Mouse (Mus musculus) limb, embryonic 14.5 days (tissue): ENCODE measurements around the gene Zfp639. TPM values are rescaled to one million over a fixed set of nuclear protein-coding genes. Genes with fewer than 3 reads are reported as not detected.

Experiments used
- ATAC-seq: fragments of 200-750 bp; cut with Nextera tagmentation; 2 replicates; pipeline ENCODE4 v1.8.0; 2017; ENCODE audit warnings: low read depth, moderate number of reproducible peaks, moderate TSS enrichment; ENCODE audit not compliant: low FRiP score
- DNase-seq: peaks from one replicate; pipeline ENCODE4 v3.0.0-alpha.2; 2015; ENCODE audit warnings: low spot score
- H3K27ac ChIP-seq: fragments of 300-500 bp; sonication (generic); replicated peaks from 2 replicates; pipeline ENCODE4 v1.5.1; 2014; ENCODE audit warnings: low read depth, mild to moderate bottlenecking, low read length, moderate library complexity, mixed read lengths
- H3K27me3 ChIP-seq: fragments of 300-500 bp; sonication (generic); 2 replicates; pipeline ENCODE4 v1.6.1; 2014; ENCODE audit warnings: low read length, mixed read lengths; ENCODE audit not compliant: control insufficient read depth, insufficient read depth
- H3K36me3 ChIP-seq: fragments of 300-500 bp; sonication (generic); 2 replicates; pipeline ENCODE4 v1.6.1; 2014; ENCODE audit warnings: mild to moderate bottlenecking, low read length, moderate library complexity, mixed read lengths; ENCODE audit not compliant: control insufficient read depth, insufficient read depth
- H3K4me1 ChIP-seq: fragments of 300-500 bp; sonication (generic); 2 replicates; pipeline ENCODE4 v1.6.1; 2014; ENCODE audit warnings: antibody characterized with exemption, low read length, mixed read lengths; ENCODE audit not compliant: control insufficient read depth, insufficient read depth
- H3K4me2 ChIP-seq: fragments of 300-500 bp; sonication (generic); replicated peaks from 2 replicates; pipeline ENCODE4 v1.6.1; 2014; ENCODE audit warnings: low read depth, mild to moderate bottlenecking, low read length, moderate library complexity; ENCODE audit not compliant: severe bottlenecking
- H3K4me3 ChIP-seq: fragments of 300-500 bp; sonication (generic); replicated peaks from 2 replicates; pipeline ENCODE4 v1.5.1; 2014; ENCODE audit warnings: low read length
- H3K9ac ChIP-seq: fragments of 300-500 bp; sonication (generic); 2 replicates; pipeline ENCODE4 v1.6.1; 2014; ENCODE audit warnings: mild to moderate bottlenecking, low read depth, low read length, moderate library complexity; ENCODE audit not compliant: severe bottlenecking
- H3K9me3 ChIP-seq: fragments of 300-500 bp; sonication (generic); 2 replicates; pipeline ENCODE4 v1.6.1; 2016; ENCODE audit warnings: low read length; ENCODE audit not compliant: control insufficient read depth
- POLR2A ChIP-seq: fragments of 200-500 bp; IDR thresholded peaks from 2 replicates; pipeline ENCODE4 v1.8.0; 2012; ENCODE audit warnings: inconsistent platforms, mild to moderate bottlenecking, moderate library complexity, borderline replicate concordance; ENCODE audit not compliant: insufficient read depth, insufficient read length; ENCODE audit errors: extremely low read depth
- WGBS: fragments of 180-500 bp; shearing (Covaris S2); extraction: QIAGEN DNeasy Blood & Tissue Kit; methylation state at CpG from one replicate; pipeline ENCODE4 v1.1.7; 2014; 5-methylcytosine and 5-hydroxymethylcytosine counted together
- polyA plus RNA-seq, 2 experiments: library from polyadenylated mRNA; depleted of rRNA in 1 of 2; stranded (reverse) in 1 of 2; unstranded in 1 of 2; fragments of >200 nt; fragmentation: Nextera tagmentation in 1 of 2; extraction: Ambion mirVana in 1 of 2; gene quantifications; 2 replicates each; pipeline versions ENCODE4 v1.2.1 to v1.2.3; 2012 to 2014

Zfp639 gene
- polyA plus RNA-seq, 2 experiments = 48.1 to 61.5 TPM

DNA sequence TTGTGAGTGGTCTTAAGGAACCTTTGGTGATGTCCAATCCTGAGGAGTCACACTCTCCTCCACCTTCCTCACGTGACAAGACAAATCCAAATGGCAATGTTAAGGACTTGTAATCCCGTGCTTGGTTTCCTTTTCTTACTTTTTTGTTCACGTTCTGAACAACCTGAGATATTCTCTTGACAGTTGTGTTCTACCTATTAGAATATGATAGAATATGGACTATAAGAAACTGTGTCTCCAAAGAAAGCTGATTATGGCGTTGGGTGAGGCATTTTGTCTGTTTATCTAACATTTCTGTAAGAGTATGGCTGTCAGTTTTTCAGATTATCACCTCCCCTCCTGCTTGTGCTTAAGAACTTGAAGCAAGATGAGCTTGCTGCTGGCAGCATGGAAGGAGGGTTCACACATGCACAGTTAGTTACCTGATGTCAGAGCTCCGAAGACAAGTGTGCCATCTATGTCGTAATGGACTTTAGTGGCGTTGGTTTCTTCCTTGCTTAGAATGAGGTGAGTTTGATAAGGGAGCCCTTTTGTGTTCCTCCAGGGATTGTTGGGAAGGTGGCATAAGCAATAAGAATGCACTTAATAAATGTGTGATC lies 2.7 kb downstream of the Zfp639 start:
- ATAC-seq (no peak), DNase-seq (no peak)
- Histone ChIP-seq H3K9ac (no peak overlapping the region), H3K4me2 (no peak overlapping the region), H3K27me3 (no peaks in the 10 kb centered on the region), H3K27ac (no peak overlapping the region), H3K9me3 (no peaks in the 10 kb centered on the region), H3K36me3 (peaks cover 29% of the 10 kb centered on the region), H3K4me3 (no peak overlapping the region), H3K4me1 (peaks cover 6% of the 10 kb centered on the region; the same call in 1 of the 2 replicates)
- no peak for TF ChIP-seq POLR2A
- 88% methylated on average over 7 of the region's 7 CpGs for WGBS

DNA sequence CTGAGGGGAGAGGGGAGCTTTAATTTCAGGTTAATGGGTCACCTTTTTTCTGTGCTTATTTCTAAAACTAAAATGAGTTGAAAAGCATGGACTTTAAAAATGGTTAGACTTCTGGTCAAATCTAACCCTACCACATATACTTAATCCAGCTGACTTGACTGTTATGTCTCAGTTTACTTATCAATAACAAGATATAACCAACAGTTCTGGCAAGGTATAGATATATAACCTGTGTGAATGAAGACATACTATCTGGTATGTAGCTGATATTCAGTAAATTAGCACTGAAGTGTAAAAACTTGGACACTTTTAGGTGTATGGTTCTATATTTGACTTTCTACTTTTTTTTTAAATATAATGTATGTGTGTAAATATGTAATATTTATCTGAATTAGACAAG lies 3.5 kb downstream of the Zfp639 start:
- H3K9me3 ChIP-seq = no peaks in the 10 kb centered on the region
- ATAC-seq (no peak), DNase-seq (no peak)
- H3K9ac ChIP-seq = no peak overlapping the region
- H3K27ac ChIP-seq = no peak overlapping the region
- H3K27me3 ChIP-seq = no peaks in the 10 kb centered on the region
- peaks cover 36% of the 10 kb centered on the region for H3K36me3 ChIP-seq
- TF ChIP-seq POLR2A = no peak
- H3K4me1 ChIP-seq = peaks cover 6% of the 10 kb centered on the region; the same call in 1 of the 2 replicates
- no peak overlapping the region for H3K4me3 ChIP-seq
- no peak overlapping the region for H3K4me2 ChIP-seq

DNA sequence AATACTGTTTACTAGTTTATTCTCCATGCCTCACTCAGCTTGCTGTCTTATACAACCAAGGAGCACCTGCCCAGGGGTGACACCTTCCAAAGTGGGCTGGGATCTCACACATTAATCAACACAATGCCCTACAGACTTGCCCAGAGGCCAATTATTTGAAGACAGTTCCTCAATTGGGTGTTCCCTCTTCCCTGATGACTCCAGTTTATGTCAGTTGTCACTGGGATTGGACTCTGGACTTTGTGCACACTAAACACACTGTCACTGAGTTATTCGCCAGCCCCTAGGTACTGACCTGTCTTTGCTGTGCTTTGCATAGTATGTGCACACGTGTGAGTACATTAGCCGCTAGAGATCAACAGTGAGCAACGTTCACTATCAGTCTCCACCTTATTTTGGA lies 17.1 kb downstream of the Zfp639 start:
- no peak overlapping the region for H3K4me2 ChIP-seq
- ATAC-seq (no peak), DNase-seq (no peak)
- no peaks in the 10 kb centered on the region for H3K27me3 ChIP-seq
- peaks cover 20% of the 10 kb centered on the region for H3K36me3 ChIP-seq
- no peak for TF ChIP-seq POLR2A
- H3K4me1 ChIP-seq = no peaks in the 10 kb centered on the region
- no peak overlapping the region for H3K4me3 ChIP-seq
- no peak overlapping the region for H3K27ac ChIP-seq
- no peak overlapping the region for H3K9ac ChIP-seq
- 96% methylated on average over 4 of the region's 4 CpGs for WGBS
- peaks cover 3% of the 10 kb centered on the region; the same call in 1 of the 2 replicates for H3K9me3 ChIP-seq

DNA sequence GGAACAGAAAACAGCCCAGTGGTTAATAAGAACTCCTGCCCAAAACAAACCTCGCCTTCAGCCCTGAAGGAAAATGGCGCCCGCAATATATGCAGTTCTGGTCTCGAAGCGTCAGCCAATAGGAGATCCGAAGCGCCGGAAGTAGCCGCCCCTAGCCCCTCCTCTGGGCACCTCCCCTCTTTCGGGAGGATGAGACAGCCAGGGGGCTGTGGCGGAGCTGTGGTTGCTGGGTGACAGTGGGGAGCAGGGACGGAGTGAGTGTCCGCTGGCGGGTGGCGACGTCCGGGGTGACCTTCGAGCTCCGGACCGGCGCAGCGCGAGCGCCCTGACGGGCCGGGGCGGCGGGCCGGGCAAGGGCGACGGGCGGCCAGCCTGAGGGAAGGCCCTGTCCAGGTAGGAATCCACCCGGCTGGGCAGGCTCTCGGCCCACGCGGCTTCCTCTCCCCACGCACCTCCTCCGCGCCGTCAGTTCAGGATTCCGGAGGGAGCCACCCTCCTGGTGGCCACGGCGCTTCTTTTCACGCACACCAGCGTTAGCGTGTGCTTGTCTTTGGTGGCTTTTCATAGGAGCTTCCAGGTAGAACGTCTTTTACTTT lies 19.3 kb downstream of the Zfp639 start, which contains the start of gene Mfn1:
TSS of gene Mfn1 (plus strand) at position 163 of the 596 bp plus-strand sequence.
- Histone ChIP-seq H3K27ac (0 out of 2 replicates have a peak within 1 kb of the TSS, but pooled peaks have one; percentile 3), H3K9ac (peak within 1 kb of the TSS; percentile 62), H3K4me1 (no peaks in the 10 kb centered on the region), H3K9me3 (peaks cover 3% of the 10 kb centered on the region; the same call in 1 of the 2 replicates), H3K4me3 (peak within 1 kb of the TSS; percentile 69), H3K36me3 (peaks cover 19% of the 10 kb centered on the region), H3K4me2 (peak within 1 kb of the TSS; percentile 48), H3K27me3 (no peaks in the 10 kb centered on the region)
- DNase-seq = peak; percentile 97
- WGBS = 2% methylated on average over 45 of the region's 47 CpGs
- peak; percentile 99 for ATAC-seq
- TF ChIP-seq POLR2A = peak; percentile 76; the same call in 1 of the 2 replicates

DNA sequence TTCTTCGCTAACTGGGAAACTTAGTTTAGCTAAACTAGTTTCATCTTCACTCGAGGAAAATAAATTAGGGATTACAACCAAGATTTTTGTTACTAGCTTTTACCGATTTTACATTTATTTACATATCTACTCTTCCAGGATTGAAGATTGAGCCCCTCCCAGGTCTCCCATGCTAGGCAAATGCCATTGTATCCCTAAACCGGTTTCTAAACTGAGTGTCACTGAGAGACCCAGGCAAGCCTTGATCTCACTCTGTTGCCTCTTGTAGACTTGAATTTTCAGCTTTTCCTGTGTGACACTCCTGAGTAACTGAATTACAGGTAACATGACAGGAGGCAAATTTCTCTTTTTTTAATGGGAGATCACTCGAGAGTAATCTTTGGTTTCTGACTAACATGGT lies 20.0 kb downstream of the Zfp639 start:
- Histone ChIP-seq H3K4me1 (no peaks in the 10 kb centered on the region), H3K27me3 (no peaks in the 10 kb centered on the region), H3K4me2 (peak overlapping the region; percentile 48), H3K9ac (peak overlapping the region; percentile 62), H3K9me3 (peaks cover 3% of the 10 kb centered on the region; the same call in 1 of the 2 replicates), H3K27ac (no peak overlapping the region), H3K4me3 (peak overlapping the region; percentile 69), H3K36me3 (peaks cover 26% of the 10 kb centered on the region)
- ATAC-seq (no peak), DNase-seq (no peak)
- 12% methylated on average over 5 of the region's 5 CpGs for WGBS
- TF ChIP-seq POLR2A = no peak
